8 mouse cellular contexts compared by ENCODE assay signal in the genomic region with DNA sequence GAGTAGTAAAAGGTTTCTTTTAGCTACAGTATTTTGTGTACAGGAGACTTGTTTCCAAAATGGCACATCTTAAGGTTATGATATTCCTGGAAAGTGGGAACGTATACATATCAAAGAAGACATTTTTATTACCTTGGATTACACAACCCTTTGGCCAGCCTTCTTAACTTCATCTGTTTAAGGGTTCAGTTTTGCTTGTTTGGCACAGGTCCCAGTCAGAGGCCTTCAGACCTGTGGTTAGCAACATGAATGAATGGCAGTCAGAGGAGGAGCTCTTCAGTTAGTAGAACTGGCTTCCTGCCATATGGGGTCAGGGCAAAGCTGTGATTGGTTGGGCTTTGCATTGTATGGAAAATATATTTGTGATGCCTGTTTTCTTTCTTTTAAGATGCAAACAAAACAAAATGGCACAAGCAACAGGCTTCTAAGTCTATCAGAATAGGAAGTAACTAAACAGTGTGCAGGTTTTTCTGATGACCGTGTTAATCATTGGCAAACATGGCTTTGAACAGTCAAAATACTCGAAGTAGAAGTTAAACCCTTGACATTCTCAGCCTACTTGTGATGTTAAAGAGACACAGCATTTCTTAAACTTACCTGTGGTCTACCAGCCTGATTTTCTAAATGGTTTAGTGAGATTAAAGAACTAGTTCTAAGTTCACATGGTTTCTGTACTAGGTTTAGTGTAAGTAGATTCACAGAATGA.
DNase-seq lines count a peak whose midpoint lies in the region; ATAC-seq and TF ChIP-seq lines count a peak whose summit lies in the region.

No protein-coding gene starts in this region.

- peaks cover 37% of the 10 kb centered on the region for H3K36me3 ChIP-seq in lung, embryonic 14.5 days (ENCODE audit: insufficient read depth)

- 50% methylated on average over 3 of the region's 3 CpGs for WGBS in lung, embryonic 14.5 days

- no peak overlapping the region for H3K27ac ChIP-seq in gastrocnemius, adult 2 months
- peak overlapping the region; percentile 82 for H3K27ac ChIP-seq in lung, embryonic 14.5 days (ENCODE audit: low read depth)

- H3K27me3 ChIP-seq in lung, embryonic 14.5 days (ENCODE audit: insufficient read depth, low read length), result no peaks in the 10 kb centered on the region

- intact Hi-C loops in gastrocnemius, adult 2 months (cut with DNase I), result no loop called here

- H3K4me3 ChIP-seq in gastrocnemius, adult 2 months, result no peak overlapping the region
- H3K4me3 ChIP-seq in lung, embryonic 14.5 days (ENCODE audit: low read depth, low read length), result no peak overlapping the region

- H3K9me3 ChIP-seq in lung, embryonic 14.5 days (ENCODE audit: low read depth, low read length), result no peaks in the 10 kb centered on the region

- DNase-seq in gastrocnemius, adult 2 months, result peak; percentile 58
- no peak for DNase-seq in gastrocnemius, postnatal 10 days
- peak; percentile 36 for DNase-seq in gonadal fat pad, adult 2 months (ENCODE audit: low read depth)
- DNase-seq in lung, embryonic 14.5 days, result peak; percentile 91
- no peak for DNase-seq in layer of hippocampus, postnatal 14 days (ENCODE audit: low spot score in 2 of 2)
- no peak for DNase-seq in cerebellum, postnatal 14 days

- H3K9ac ChIP-seq in lung, embryonic 14.5 days, result no peak overlapping the region

- H3K4me1 ChIP-seq in lung, embryonic 14.5 days (ENCODE audit: insufficient read depth), result peaks cover 3% of the 10 kb centered on the region; the same call in 1 of the 2 replicates

- no peak overlapping the region for H3K4me2 ChIP-seq in lung, embryonic 14.5 days

- no peak for TF ChIP-seq CTCF in gastrocnemius, adult 2 months (IDR thresholded peaks at IDR 0.05)
- no peak for TF ChIP-seq CTCF in lung, embryonic 14.5 days (IDR thresholded peaks at IDR 0.05; ENCODE audit: low read depth)

- peak; percentile 62 for ATAC-seq in CD4-positive, CD25-positive, alpha-beta regulatory T cell, adult 4 months
- peak; percentile 91 for ATAC-seq in lung, embryonic 14.5 days (ENCODE audit: insufficient read depth)
- ATAC-seq in erythroid progenitor cell, adult 5-6 weeks (replicated peaks; ENCODE audit: low FRiP score, poor library complexity, severe bottlenecking), result no peak

Comparison
In these comparisons a context has a peak if more than half of its experiments do, and no peak if none do; other contexts are left out.
1. DNase-seq: peak in gastrocnemius, adult 2 months (single experiment), gonadal fat pad, adult 2 months (single experiment) and lung, embryonic 14.5 days (single experiment); none in gastrocnemius, postnatal 10 days (single experiment), layer of hippocampus, postnatal 14 days (0 of 2) and cerebellum, postnatal 14 days (0 of 2).